Mouse (Mus musculus) induced T-regulatory cell, adult 2 months (primary cell): ENCODE measurements around the gene Tmem151b.

Source experiments
- DNase-seq: peaks from one replicate; pipeline ENCODE4 v3.0.0-alpha.2; 2012; ENCODE audit warnings: low read depth

Gene Tmem151b

GRCm38 (mm10) chr17:45510871-45511270 lies 38.6 kb downstream of the Tmem151b start:
- DNase-seq, result no peak

- peak; percentile 97 for DNase-seq
These were observed 42.7 kb downstream of the Tmem151b start, which contains the start of gene Aars2 for GRCm38 (mm10) chr17:45506700-45507189. TSS of gene Aars2 (plus strand) at chr17:45506841.

GRCm38 (mm10) chr17:45505941-45506465 lies 43.5 kb downstream of the Tmem151b start:
- DNase-seq, result no peak

- no peak for DNase-seq
These were observed 46.0 kb downstream of the Tmem151b start for GRCm38 (mm10) chr17:45503301-45503973.

GRCm38 (mm10) chr17:45502324-45502723 lies 47.2 kb downstream of the Tmem151b start:
- DNase-seq, result no peak

GRCm38 (mm10) chr17:45500981-45501380 lies 48.5 kb downstream of the Tmem151b start:
- DNase-seq, result no peak

GRCm38 (mm10) chr17:45499516-45499915 lies 50.0 kb downstream of the Tmem151b start:
- no peak for DNase-seq

- DNase-seq, result no peak
These were observed 51.1 kb downstream of the Tmem151b start for GRCm38 (mm10) chr17:45498397-45498796.

GRCm38 (mm10) chr17:45495398-45495797 lies 54.1 kb downstream of the Tmem151b start:
- no peak for DNase-seq
